Mouse (Mus musculus) brain, embryonic 14.5 days (tissue): ENCODE results near the gene Dgki. TPM values are rescaled to one million over a fixed set of nuclear protein-coding genes. Genes with fewer than 3 reads are reported as not detected.
A peak's percentile ranks its signal among the peaks of the same experiment; 100 is the strongest.

Experiments used
- DNase-seq: peaks from one replicate; pipeline ENCODE4 v3.0.0-alpha.2; 2011; ENCODE audit warnings: low read depth
- CTCF ChIP-seq: fragments of 200-500 bp; IDR thresholded peaks from 2 replicates; pipeline ENCODE4 v1.5.1; 2012; ENCODE audit warnings: inconsistent platforms, mild to moderate bottlenecking, moderate library complexity, borderline replicate concordance; ENCODE audit not compliant: insufficient read depth, insufficient read length; ENCODE audit errors: extremely low read depth
- POLR2A ChIP-seq: fragments of 200-500 bp; IDR thresholded peaks from 2 replicates; pipeline ENCODE4 v1.6.1; 2012; ENCODE audit warnings: mild to moderate bottlenecking, inconsistent platforms, borderline replicate concordance; ENCODE audit not compliant: poor library complexity, insufficient read depth, insufficient read length, severe bottlenecking; ENCODE audit errors: extremely low read depth
- polyA plus RNA-seq: library from polyadenylated mRNA; depleted of rRNA; stranded (reverse); fragments of >200 nt; gene quantifications from 2 replicates; pipeline ENCODE4 v1.2.3, GENCODE M21; 2012

The Dgki gene
- polyA plus RNA-seq, 1 experiment = 6.5 TPM

GRCm38 (mm10) chr6:36978176-36978575 is 321.8 kb downstream of the Dgki start:
- no peak for TF ChIP-seq POLR2A
- no peak for TF ChIP-seq CTCF
- no peak for DNase-seq

GRCm38 (mm10) chr6:36973096-36973495 is 326.9 kb downstream of the Dgki start:
- peak; percentile 31 for DNase-seq
- TF ChIP-seq POLR2A = no peak

- TF ChIP-seq CTCF = no peak
- no peak for TF ChIP-seq POLR2A
- DNase-seq = no peak
Measured at GRCm38 (mm10) chr6:36972494-36972893, 327.5 kb downstream of the Dgki start.

GRCm38 (mm10) chr6:36969249-36969885 is 330.6 kb downstream of the Dgki start:
- DNase-seq = peak; percentile 37
- TF ChIP-seq CTCF (no peak), POLR2A (no peak)

GRCm38 (mm10) chr6:36960658-36961057 is 339.3 kb downstream of the Dgki start:
- DNase-seq = no peak
- no peak for TF ChIP-seq POLR2A
- TF ChIP-seq CTCF = no peak

- DNase-seq = no peak
- TF ChIP-seq CTCF = no peak
- no peak for TF ChIP-seq POLR2A
Measured at GRCm38 (mm10) chr6:36955293-36955692, 344.7 kb downstream of the Dgki start.

GRCm38 (mm10) chr6:36950648-36951047 is 349.3 kb downstream of the Dgki start:
- DNase-seq = peak; percentile 75
- no peak for TF ChIP-seq POLR2A
- no peak for TF ChIP-seq CTCF

- TF ChIP-seq POLR2A (no peak), CTCF (no peak)
- peak; percentile 55 for DNase-seq
Measured at GRCm38 (mm10) chr6:36947861-36948260, 352.1 kb downstream of the Dgki start.

- TF ChIP-seq CTCF (no peak), POLR2A (no peak)
- no peak for DNase-seq
Measured at GRCm38 (mm10) chr6:36937527-36937926, 362.5 kb downstream of the Dgki start.

- peak; percentile 56 for DNase-seq
- TF ChIP-seq POLR2A (no peak), CTCF (no peak)
Measured at GRCm38 (mm10) chr6:36936816-36937215, 363.2 kb downstream of the Dgki start.

- TF ChIP-seq POLR2A (no peak), CTCF (no peak)
- peak; percentile 94 for DNase-seq
Measured at GRCm38 (mm10) chr6:36931473-36931872, 368.5 kb downstream of the Dgki start.

- peak; percentile 54 for DNase-seq
- TF ChIP-seq POLR2A (no peak), CTCF (no peak)
Measured at GRCm38 (mm10) chr6:36929781-36930180, 370.2 kb downstream of the Dgki start.
